Mouse (Mus musculus): ENCODE results near the gene Ovol2. TPM values are rescaled to one million over a fixed set of nuclear protein-coding genes. Genes with fewer than 3 reads are reported as not detected.
A peak's percentile ranks its signal among the peaks of the same experiment; 100 is the strongest.

Ovol2 gene
- 0.14 and 0.76 TPM in 2 replicates for polyA plus RNA-seq (2015; fragmentation: Nextera tagmentation; extraction: Ambion mirVana)

DNA sequence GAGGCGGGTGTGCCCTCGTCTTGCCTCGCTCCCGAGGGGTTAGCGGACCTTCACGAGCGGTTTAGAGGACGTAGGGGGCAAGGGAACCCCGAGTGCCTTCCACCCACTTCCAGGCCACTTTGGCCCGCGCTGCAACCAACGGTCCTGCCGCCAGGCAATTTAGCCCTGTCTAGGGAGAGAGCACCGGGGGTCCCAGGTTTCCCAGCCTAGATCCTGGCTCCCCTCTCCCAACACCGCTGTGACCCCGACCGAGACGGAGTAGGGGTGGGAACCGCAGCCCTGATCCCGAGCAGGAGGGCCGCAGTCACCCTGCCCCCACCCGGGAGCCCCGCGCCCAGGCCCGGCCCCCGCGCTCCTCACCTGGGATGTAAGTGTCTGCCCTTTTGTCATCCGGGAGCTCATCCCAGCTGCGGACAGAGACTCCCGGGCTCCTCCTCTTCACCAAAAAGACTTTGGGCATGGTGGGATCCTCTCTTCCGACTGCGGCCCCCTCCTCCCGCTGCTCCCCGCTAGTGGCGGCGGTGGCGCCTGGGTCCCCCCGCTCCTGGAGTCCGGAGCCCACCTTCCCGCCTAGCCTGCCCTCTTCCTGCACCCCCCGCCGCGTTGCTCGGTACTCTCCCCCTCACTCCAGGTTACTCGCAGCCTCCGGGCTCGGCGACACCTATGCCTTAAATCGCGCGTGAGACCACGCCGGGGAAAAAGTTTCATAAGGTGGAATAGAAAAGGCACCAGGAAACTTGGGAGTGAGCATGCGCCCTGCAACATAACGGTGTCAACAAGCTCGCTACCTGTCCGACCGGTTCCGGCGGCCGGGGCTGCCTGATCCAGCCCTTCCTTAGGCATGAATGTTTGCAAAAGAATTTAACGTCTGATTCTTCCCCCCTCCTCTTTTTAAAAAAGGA lies at the start of gene Ovol2:
Gene Ovol2 (minus strand): TSS at position 746 of the 902 bp plus-strand sequence.
- peak within 1 kb of the TSS; percentile 80 for H3K4me2 ChIP-seq (ENCODE audit: low read depth, low read length)
- peaks cover 55% of the 10 kb centered on the region for H3K27me3 ChIP-seq (ENCODE audit: control insufficient read depth, insufficient read depth, low read length)
- under 1% methylated on average over 62 of the region's 62 CpGs for WGBS
- no peak within 1 kb of the TSS for H3K27ac ChIP-seq (ENCODE audit: low read length)
- no peaks in the 10 kb centered on the region for H3K36me3 ChIP-seq (ENCODE audit: control insufficient read depth, insufficient read depth)
- H3K9ac ChIP-seq (ENCODE audit: low read length): peak within 1 kb of the TSS; percentile 42
- no peaks in the 10 kb centered on the region for H3K9me3 ChIP-seq (replicated peaks; ENCODE audit: control insufficient read depth, low read length)
- H3K4me3 ChIP-seq (ENCODE audit: low read length): peak within 1 kb of the TSS; percentile 51
- H3K4me1 ChIP-seq (ENCODE audit: control insufficient read depth, insufficient read depth, low read length): peaks cover 26% of the 10 kb centered on the region
- peak; percentile 50; the same call in 1 of the 2 replicates for ATAC-seq (replicated peaks; ENCODE audit: extremely low read depth, insufficient read depth, low FRiP score)

GRCm38 (mm10) chr2:144381741-144382140 lies 49.8 kb upstream of the Ovol2 start:
- Histone ChIP-seq H3K9ac (ENCODE audit: low read length) (no peak overlapping the region), H3K27ac (ENCODE audit: low read length) (no peak overlapping the region), H3K4me1 (ENCODE audit: control insufficient read depth, insufficient read depth, low read length) (peaks cover 14% of the 10 kb centered on the region), H3K4me3 (ENCODE audit: low read length) (no peak overlapping the region), H3K4me2 (ENCODE audit: low read depth, low read length) (no peak overlapping the region), H3K27me3 (ENCODE audit: control insufficient read depth, insufficient read depth, low read length) (no peaks in the 10 kb centered on the region), H3K9me3 (replicated peaks; ENCODE audit: control insufficient read depth, low read length) (no peaks in the 10 kb centered on the region), H3K36me3 (ENCODE audit: control insufficient read depth, insufficient read depth) (peaks cover 59% of the 10 kb centered on the region)
- WGBS: 84% methylated on average over 4 of the region's 4 CpGs
- ATAC-seq (replicated peaks; ENCODE audit: extremely low read depth, insufficient read depth, low FRiP score): no peak

DNA sequence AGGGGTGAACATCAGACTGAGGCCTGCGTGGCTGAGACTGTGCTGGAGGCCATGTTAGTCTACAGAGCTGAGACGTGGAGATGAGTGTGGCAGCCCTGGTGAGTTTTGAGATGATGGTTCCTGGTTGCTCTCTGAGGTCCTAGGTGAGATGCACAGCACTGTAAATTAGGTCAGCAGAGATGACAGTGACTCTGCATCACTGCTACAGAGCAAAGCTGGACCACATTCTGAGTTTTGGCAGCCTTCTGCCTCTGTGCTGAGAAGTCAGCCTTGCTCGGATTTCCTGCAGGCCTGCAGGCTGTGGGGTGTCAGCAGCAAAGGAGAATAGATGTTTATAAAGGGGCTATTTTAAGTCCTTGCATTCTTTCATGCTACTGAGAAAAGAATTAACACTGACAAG lies 49.3 kb upstream of the Ovol2 start:
- Histone ChIP-seq H3K27me3 (ENCODE audit: control insufficient read depth, insufficient read depth, low read length) (no peaks in the 10 kb centered on the region), H3K36me3 (ENCODE audit: control insufficient read depth, insufficient read depth) (peaks cover 61% of the 10 kb centered on the region), H3K9ac (ENCODE audit: low read length) (no peak overlapping the region), H3K4me1 (ENCODE audit: control insufficient read depth, insufficient read depth, low read length) (peaks cover 13% of the 10 kb centered on the region), H3K4me3 (ENCODE audit: low read length) (no peak overlapping the region), H3K27ac (ENCODE audit: low read length) (peak overlapping the region; percentile 50; the same call in 1 of the 2 replicates), H3K9me3 (replicated peaks; ENCODE audit: control insufficient read depth, low read length) (no peaks in the 10 kb centered on the region), H3K4me2 (ENCODE audit: low read depth, low read length) (no peak overlapping the region)
- WGBS: 70% methylated on average over 3 of the region's 3 CpGs
- ATAC-seq (replicated peaks; ENCODE audit: extremely low read depth, insufficient read depth, low FRiP score): no peak

DNA sequence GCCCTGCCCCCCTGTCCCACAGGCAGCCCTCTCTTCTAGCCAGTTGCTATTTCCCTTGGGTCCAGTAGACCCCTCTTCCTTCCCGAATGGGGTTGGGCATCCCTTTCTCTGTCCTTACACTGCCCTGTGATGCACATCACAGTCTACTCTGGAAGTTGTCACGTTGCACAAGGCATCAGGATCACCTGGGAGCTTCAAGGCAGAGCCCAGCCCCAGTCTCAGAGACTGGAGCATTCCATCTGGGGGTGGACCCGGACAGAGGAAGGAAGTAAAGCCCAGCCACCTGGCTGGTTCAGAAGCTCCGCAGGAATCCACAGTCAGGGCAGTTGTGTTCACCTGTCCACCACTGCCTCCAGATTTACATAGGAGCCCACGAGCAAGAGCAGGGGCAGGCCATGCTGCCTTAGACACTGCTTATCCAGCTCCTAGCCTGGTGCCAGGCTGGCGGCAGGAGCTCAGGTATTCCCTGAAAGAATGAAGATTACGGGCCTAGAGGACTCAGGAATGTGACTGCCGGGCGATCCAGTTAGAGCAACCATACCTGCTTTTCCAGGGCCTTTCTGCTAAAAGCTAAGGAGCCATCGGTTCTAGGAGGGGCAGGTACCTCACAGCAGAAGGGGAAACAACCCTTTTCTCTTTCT lies 43.2 kb upstream of the Ovol2 start:
- H3K36me3 ChIP-seq (ENCODE audit: control insufficient read depth, insufficient read depth): peaks cover 57% of the 10 kb centered on the region
- WGBS: 81% methylated on average over 10 of the region's 10 CpGs

DNA sequence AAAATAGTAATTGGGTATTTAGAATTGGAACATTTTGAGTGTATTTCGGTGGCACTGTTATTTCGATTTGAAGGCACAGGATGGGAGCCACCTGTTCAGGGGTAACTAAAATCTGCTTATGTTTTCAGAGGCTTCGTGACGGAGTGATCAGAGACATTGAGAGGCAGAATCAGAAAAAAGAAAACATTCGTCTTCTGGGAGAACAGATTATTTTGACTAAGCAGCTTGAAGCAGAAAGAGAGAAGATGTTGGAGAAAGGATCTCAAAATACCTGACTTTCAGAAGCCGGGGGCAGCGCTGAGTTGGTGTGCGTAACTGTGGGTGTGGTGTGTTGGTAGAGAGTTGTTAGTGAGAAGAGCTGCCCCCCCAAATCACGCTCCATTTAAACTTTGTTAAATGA lies 41.1 kb upstream of the Ovol2 start:
- H3K36me3 ChIP-seq (ENCODE audit: control insufficient read depth, insufficient read depth): peaks cover 40% of the 10 kb centered on the region
- WGBS: 93% methylated on average over 9 of the region's 9 CpGs
- H3K4me2 ChIP-seq (ENCODE audit: low read depth, low read length): no peak overlapping the region
- ATAC-seq (replicated peaks; ENCODE audit: extremely low read depth, insufficient read depth, low FRiP score): no peak
- H3K27ac ChIP-seq (ENCODE audit: low read length): no peak overlapping the region
- H3K9me3 ChIP-seq (replicated peaks; ENCODE audit: control insufficient read depth, low read length): no peaks in the 10 kb centered on the region
- H3K4me1 ChIP-seq (ENCODE audit: control insufficient read depth, insufficient read depth, low read length): peaks cover 13% of the 10 kb centered on the region
- H3K27me3 ChIP-seq (ENCODE audit: control insufficient read depth, insufficient read depth, low read length): no peaks in the 10 kb centered on the region
- H3K9ac ChIP-seq (ENCODE audit: low read length): no peak overlapping the region
- H3K4me3 ChIP-seq (ENCODE audit: low read length): no peak overlapping the region

More for the DNA sequence above, 43.2 kb upstream of the Ovol2 start:
- no peak overlapping the region for H3K9ac ChIP-seq (ENCODE audit: low read length)
- ATAC-seq (replicated peaks; ENCODE audit: extremely low read depth, insufficient read depth, low FRiP score): no peak
- no peaks in the 10 kb centered on the region for H3K9me3 ChIP-seq (replicated peaks; ENCODE audit: control insufficient read depth, low read length)
- H3K27me3 ChIP-seq (ENCODE audit: control insufficient read depth, insufficient read depth, low read length): no peaks in the 10 kb centered on the region
- H3K27ac ChIP-seq (ENCODE audit: low read length): no peak overlapping the region
- H3K4me2 ChIP-seq (ENCODE audit: low read depth, low read length): no peak overlapping the region
- peaks cover 12% of the 10 kb centered on the region for H3K4me1 ChIP-seq (ENCODE audit: control insufficient read depth, insufficient read depth, low read length)
- no peak overlapping the region for H3K4me3 ChIP-seq (ENCODE audit: low read length)

GRCm38 (mm10) chr2:144371566-144371965 lies 39.6 kb upstream of the Ovol2 start:
- Histone ChIP-seq H3K4me3 (ENCODE audit: low read length) (no peak overlapping the region), H3K9me3 (replicated peaks; ENCODE audit: control insufficient read depth, low read length) (no peaks in the 10 kb centered on the region), H3K27me3 (ENCODE audit: control insufficient read depth, insufficient read depth, low read length) (no peaks in the 10 kb centered on the region), H3K9ac (ENCODE audit: low read length) (no peak overlapping the region), H3K36me3 (ENCODE audit: control insufficient read depth, insufficient read depth) (peaks cover 28% of the 10 kb centered on the region), H3K4me1 (ENCODE audit: control insufficient read depth, insufficient read depth, low read length) (peaks cover 13% of the 10 kb centered on the region), H3K4me2 (ENCODE audit: low read depth, low read length) (no peak overlapping the region), H3K27ac (ENCODE audit: low read length) (no peak overlapping the region)
- WGBS: 78% methylated on average over 4 of the region's 4 CpGs
- ATAC-seq (replicated peaks; ENCODE audit: extremely low read depth, insufficient read depth, low FRiP score): no peak

DNA sequence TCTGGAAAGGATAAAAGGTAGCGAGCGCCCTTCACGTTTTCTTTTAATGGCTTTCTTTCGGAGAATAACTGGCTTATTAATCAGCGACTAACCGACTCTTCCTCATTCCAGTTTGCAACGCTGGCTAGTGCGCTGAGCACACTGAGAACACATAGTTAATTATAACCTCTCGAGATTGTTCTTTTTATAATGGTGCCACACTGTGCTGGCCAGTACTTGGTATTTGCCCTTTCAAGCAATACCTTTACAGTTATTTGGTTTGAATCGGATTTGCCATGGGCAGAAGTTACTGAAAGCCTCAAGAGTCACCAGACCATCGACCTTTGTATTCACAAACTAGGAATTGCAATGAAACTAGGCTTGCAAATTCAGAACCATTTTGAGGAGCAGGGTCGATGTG lies 37.6 kb upstream of the Ovol2 start:
- peak overlapping the region; percentile 94 for H3K9ac ChIP-seq (ENCODE audit: low read length)
- peaks cover 16% of the 10 kb centered on the region for H3K36me3 ChIP-seq (ENCODE audit: control insufficient read depth, insufficient read depth)
- peak; percentile 58 for ATAC-seq (replicated peaks; ENCODE audit: extremely low read depth, insufficient read depth, low FRiP score)
- H3K9me3 ChIP-seq (replicated peaks; ENCODE audit: control insufficient read depth, low read length): no peaks in the 10 kb centered on the region
- 2% methylated on average over 12 of the region's 12 CpGs for WGBS
- peak overlapping the region; percentile 97 for H3K27ac ChIP-seq (ENCODE audit: low read length)
- H3K4me1 ChIP-seq (ENCODE audit: control insufficient read depth, insufficient read depth, low read length): peaks cover 13% of the 10 kb centered on the region
- peak overlapping the region; percentile 86 for H3K4me2 ChIP-seq (ENCODE audit: low read depth, low read length)
- peak overlapping the region; percentile 88 for H3K4me3 ChIP-seq (ENCODE audit: low read length)
- H3K27me3 ChIP-seq (ENCODE audit: control insufficient read depth, insufficient read depth, low read length): no peaks in the 10 kb centered on the region

DNA sequence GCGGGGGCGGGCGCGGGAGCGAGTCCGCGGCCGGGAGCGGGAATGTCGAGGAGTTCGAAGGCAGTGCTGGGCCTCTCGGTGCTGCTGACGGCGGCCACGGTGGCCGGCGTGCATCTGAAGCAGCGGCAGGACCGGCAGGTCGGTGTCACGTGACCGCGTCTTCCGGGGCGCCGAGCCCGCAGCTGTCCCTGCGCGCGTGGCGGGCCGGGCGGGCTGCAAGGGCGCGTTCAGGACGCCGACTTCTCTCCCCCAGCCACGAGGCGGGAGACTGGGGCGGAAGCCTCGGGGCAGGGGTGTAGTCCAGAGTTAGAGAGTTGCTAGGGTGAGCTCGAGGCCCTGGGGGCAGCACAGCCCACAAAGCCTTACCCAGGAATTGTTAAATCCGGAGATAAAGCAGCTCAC lies 37.1 kb upstream of the Ovol2 start:
- peak; percentile 86 for ATAC-seq (replicated peaks; ENCODE audit: extremely low read depth, insufficient read depth, low FRiP score)
- Histone ChIP-seq H3K9me3 (replicated peaks; ENCODE audit: control insufficient read depth, low read length) (no peaks in the 10 kb centered on the region), H3K4me3 (ENCODE audit: low read length) (peak overlapping the region; percentile 88), H3K27me3 (ENCODE audit: control insufficient read depth, insufficient read depth, low read length) (no peaks in the 10 kb centered on the region), H3K4me2 (ENCODE audit: low read depth, low read length) (peak overlapping the region; percentile 86), H3K36me3 (ENCODE audit: control insufficient read depth, insufficient read depth) (peaks cover 12% of the 10 kb centered on the region), H3K4me1 (ENCODE audit: control insufficient read depth, insufficient read depth, low read length) (peaks cover 13% of the 10 kb centered on the region), H3K9ac (ENCODE audit: low read length) (peak overlapping the region; percentile 94), H3K27ac (ENCODE audit: low read length) (peak overlapping the region; percentile 97)
- under 1% methylated on average over 43 of the region's 43 CpGs for WGBS
